Mouse (Mus musculus) embryonic fibroblast, embryonic 13.5 days (primary cell): Measurements from ENCODE around the gene Zfp1. TPM values are rescaled to one million over a fixed set of nuclear protein-coding genes. Genes with fewer than 3 reads are reported as not detected.

Experiments
- H3K27ac ChIP-seq: 2 replicates; pipeline ENCODE4 v1.5.1; 2012; ENCODE audit warnings: low read length, control low read depth, inconsistent platforms; ENCODE audit not compliant: insufficient read depth
- H3K4me1 ChIP-seq: 2 replicates; pipeline ENCODE4 v1.6.1; 2011; ENCODE audit warnings: low read length; ENCODE audit not compliant: control insufficient read depth, insufficient read depth
- H3K4me3 ChIP-seq: 2 replicates; pipeline ENCODE4 v1.5.1; 2011; ENCODE audit warnings: mild to moderate bottlenecking, control low read depth, low read length; ENCODE audit not compliant: insufficient read depth
- CTCF ChIP-seq: IDR thresholded peaks from 2 replicates; pipeline ENCODE4 v1.5.1; 2011; ENCODE audit warnings: mild to moderate bottlenecking, control low read depth, low read length, moderate library complexity, borderline replicate concordance; ENCODE audit not compliant: insufficient read depth
- POLR2A ChIP-seq: IDR thresholded peaks from 2 replicates; pipeline ENCODE4 v1.6.1; 2011; ENCODE audit warnings: low read depth, mild to moderate bottlenecking, control low read depth, low read length, moderate library complexity
- polyA plus RNA-seq: library from polyadenylated mRNA; stranded (reverse); fragments of >200 nt; gene quantifications from 2 replicates; pipeline ENCODE4 v1.2.4, GENCODE M21; 2011; ENCODE audit warnings: low read depth; ENCODE audit not compliant: missing spikeins, insufficient read length

Gene Zfp1
- polyA plus RNA-seq, 1 experiment, result 11.7 TPM

- TF ChIP-seq POLR2A, result no peak
- no peak for TF ChIP-seq CTCF
- Histone ChIP-seq H3K4me3 (no peak overlapping the region), H3K27ac (no peak overlapping the region), H3K4me1 (no peaks in the 10 kb centered on the region)
These were observed 35.8 kb upstream of the Zfp1 start for GRCm38 (mm10) chr8:111607414-111607813.

GRCm38 (mm10) chr8:111613181-111613580, 30.0 kb upstream of the Zfp1 start:
- no peak for TF ChIP-seq CTCF
- no peak for TF ChIP-seq POLR2A
- Histone ChIP-seq H3K27ac (no peak overlapping the region), H3K4me1 (no peaks in the 10 kb centered on the region), H3K4me3 (no peak overlapping the region)

- no peak overlapping the region for H3K27ac ChIP-seq
- no peak overlapping the region for H3K4me3 ChIP-seq
- TF ChIP-seq CTCF (no peak), POLR2A (no peak)
These were observed 28.2 kb upstream of the Zfp1 start for GRCm38 (mm10) chr8:111614786-111615701.

GRCm38 (mm10) chr8:111617812-111618211, 25.4 kb upstream of the Zfp1 start:
- Histone ChIP-seq H3K4me1 (no peaks in the 10 kb centered on the region), H3K27ac (no peak overlapping the region), H3K4me3 (no peak overlapping the region)
- TF ChIP-seq POLR2A (no peak), CTCF (no peak)

More at GRCm38 (mm10) chr8:111614786-111615701, 28.2 kb upstream of the Zfp1 start:
- H3K4me1 ChIP-seq, result no peaks in the 10 kb centered on the region

GRCm38 (mm10) chr8:111618273-111618672, 24.9 kb upstream of the Zfp1 start:
- TF ChIP-seq POLR2A, result no peak
- TF ChIP-seq CTCF, result no peak
- Histone ChIP-seq H3K4me1 (no peaks in the 10 kb centered on the region), H3K4me3 (no peak overlapping the region), H3K27ac (no peak overlapping the region)

GRCm38 (mm10) chr8:111619936-111620335, 23.3 kb upstream of the Zfp1 start:
- no peak for TF ChIP-seq CTCF
- TF ChIP-seq POLR2A, result no peak
- no peak overlapping the region for H3K27ac ChIP-seq
- H3K4me3 ChIP-seq, result no peak overlapping the region
- 0 out of 2 replicates have a peak, but pooled peaks cover 5% of the 10 kb centered on the region for H3K4me1 ChIP-seq

- no peak for TF ChIP-seq CTCF
- no peak for TF ChIP-seq POLR2A
- no peak overlapping the region for H3K27ac ChIP-seq
- H3K4me1 ChIP-seq, result 0 out of 2 replicates have a peak, but pooled peaks cover 13% of the 10 kb centered on the region
- no peak overlapping the region for H3K4me3 ChIP-seq
These were observed 21.1 kb upstream of the Zfp1 start for GRCm38 (mm10) chr8:111622104-111622503.

GRCm38 (mm10) chr8:111622553-111622952, 20.6 kb upstream of the Zfp1 start:
- Histone ChIP-seq H3K27ac (no peak overlapping the region), H3K4me1 (0 out of 2 replicates have a peak, but pooled peaks cover 13% of the 10 kb centered on the region), H3K4me3 (no peak overlapping the region)
- TF ChIP-seq POLR2A, result no peak
- TF ChIP-seq CTCF, result no peak

- H3K4me1 ChIP-seq, result 0 out of 2 replicates have a peak, but pooled peaks cover 13% of the 10 kb centered on the region
- TF ChIP-seq CTCF (no peak), POLR2A (no peak)
- H3K4me3 ChIP-seq, result no peak overlapping the region
- H3K27ac ChIP-seq, result peak overlapping the region; percentile 32
These were observed 18.9 kb upstream of the Zfp1 start for GRCm38 (mm10) chr8:111624081-111624852.
